Mouse (Mus musculus) urinary bladder, postnatal 4 days (tissue): ENCODE measurements at regions not wholly inside any gene's neighbourhood (a gene's known extent, or its start where the extent isn't known, plus 50 kb on each side); places are given as distances from the start of the nearest gene placed in this dataset.
A peak's percentile ranks its signal among the peaks of the same experiment; 100 is the strongest.

Source experiments
- DNase-seq, 2 experiments: peaks; one replicate each; pipeline ENCODE4 v3.0.0; 2021 to 2022; ENCODE audit warnings: low spot score in 2 of 2

GRCm38 (mm10) chr14:24769451-24769850 is 282.5 kb downstream of the Rps24 start:
- DNase-seq, result no peak

- no peak for DNase-seq
These were observed 283.4 kb downstream of the Rps24 start for GRCm38 (mm10) chr14:24770015-24770977.

GRCm38 (mm10) chr14:24771663-24772062 is 284.7 kb downstream of the Rps24 start:
- DNase-seq, result no peak

- DNase-seq, result no peak
These were observed 285.2 kb downstream of the Rps24 start for GRCm38 (mm10) chr14:24772129-24772528.

- DNase-seq, result peak; percentile 83 to 85
These were observed 292.1 kb downstream of the Rps24 start for GRCm38 (mm10) chr14:24778748-24779630.

- no peak for DNase-seq
These were observed 294.7 kb downstream of the Rps24 start for GRCm38 (mm10) chr14:24781674-24782073.

- no peak for DNase-seq
These were observed 297.0 kb downstream of the Rps24 start for GRCm38 (mm10) chr14:24783889-24784288.

GRCm38 (mm10) chr14:24785452-24785851 is 298.5 kb downstream of the Rps24 start:
- DNase-seq, result no peak

GRCm38 (mm10) chr14:24793375-24794285 is 306.7 kb downstream of the Rps24 start:
- peak; percentile 72 to 78 for DNase-seq

- DNase-seq, result no peak
These were observed 307.5 kb downstream of the Rps24 start for GRCm38 (mm10) chr14:24794359-24794845.

GRCm38 (mm10) chr14:24797494-24797893 is 310.6 kb downstream of the Rps24 start:
- no peak for DNase-seq

- no peak for DNase-seq
These were observed 311.1 kb downstream of the Rps24 start for GRCm38 (mm10) chr14:24798066-24798465.

GRCm38 (mm10) chr14:24803001-24803655 is 316.2 kb downstream of the Rps24 start:
- DNase-seq, result no peak

GRCm38 (mm10) chr14:24807061-24807460 is 320.1 kb downstream of the Rps24 start:
- no peak for DNase-seq

GRCm38 (mm10) chr14:24822876-24823567 is 336.1 kb downstream of the Rps24 start:
- peak in 1 of 2 experiments; percentile 34 for DNase-seq

GRCm38 (mm10) chr14:24824351-24824750 is 337.4 kb downstream of the Rps24 start:
- no peak for DNase-seq

GRCm38 (mm10) chr14:24825722-24826386 is 338.9 kb downstream of the Rps24 start:
- no peak for DNase-seq

- no peak for DNase-seq
These were observed 339.8 kb downstream of the Rps24 start for GRCm38 (mm10) chr14:24826471-24827337.
